Mouse (Mus musculus) olfactory bulb, adult 2 months (tissue): ENCODE measurements around the gene Nosip.

Experiments
- CTCF ChIP-seq: fragments of 200-500 bp; IDR thresholded peaks from 2 replicates; pipeline ENCODE4 v1.5.1; 2012; ENCODE audit warnings: low read depth, mild to moderate bottlenecking, low read length, moderate library complexity; ENCODE audit not compliant: insufficient read depth
- POLR2A ChIP-seq: fragments of 200-500 bp; IDR thresholded peaks from 2 replicates; pipeline ENCODE4 v1.6.1; 2012; ENCODE audit warnings: mild to moderate bottlenecking, low read depth, low read length, moderate library complexity; ENCODE audit not compliant: insufficient read depth

GRCm38 (mm10) chr7:45028351-45028750 lies 33.9 kb upstream of the Nosip start:
- TF ChIP-seq CTCF (no peak), POLR2A (no peak)
